Mouse (Mus musculus): ENCODE data around the gene Arhgef2. TPM values are rescaled to one million over a fixed set of nuclear protein-coding genes. Genes with fewer than 3 reads are reported as not detected.

The Arhgef2 gene
- 137 TPM for total RNA-seq (2023)

DNA sequence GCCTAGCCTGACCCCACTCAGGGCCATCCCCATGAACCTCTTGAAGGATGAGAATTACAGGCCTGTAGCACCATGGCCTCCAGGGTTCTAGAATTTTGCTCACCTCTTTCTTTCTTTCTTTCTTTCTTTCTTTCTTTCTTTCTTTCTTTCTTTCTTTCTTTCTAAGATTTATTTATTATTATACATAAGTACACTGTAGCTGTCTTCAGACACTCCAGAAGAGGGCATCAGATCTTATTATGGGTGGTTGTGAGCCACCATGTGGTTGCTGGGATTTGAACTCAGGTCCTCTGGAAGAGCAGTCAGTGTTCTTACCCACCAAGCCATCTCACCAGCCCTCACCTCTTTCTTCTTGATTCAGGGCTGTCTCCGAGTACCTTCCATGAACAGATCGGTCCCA is at the start of gene Arhgef2:
Gene Arhgef2 (plus strand): TSS at position 301 of the 400 bp plus-strand sequence.

GRCm38 (mm10) chr3:88575540-88575939 is 30.2 kb upstream of the Arhgef2 start, which contains the start of gene Ssr2:
Ssr2 (plus strand) TSS chr3:88575876.

GRCm38 (mm10) chr3:88652846-88653515 is 47.2 kb downstream of the Arhgef2 start, which contains the start of gene Rxfp4:
Rxfp4 (minus strand) TSS chr3:88653142.

DNA sequence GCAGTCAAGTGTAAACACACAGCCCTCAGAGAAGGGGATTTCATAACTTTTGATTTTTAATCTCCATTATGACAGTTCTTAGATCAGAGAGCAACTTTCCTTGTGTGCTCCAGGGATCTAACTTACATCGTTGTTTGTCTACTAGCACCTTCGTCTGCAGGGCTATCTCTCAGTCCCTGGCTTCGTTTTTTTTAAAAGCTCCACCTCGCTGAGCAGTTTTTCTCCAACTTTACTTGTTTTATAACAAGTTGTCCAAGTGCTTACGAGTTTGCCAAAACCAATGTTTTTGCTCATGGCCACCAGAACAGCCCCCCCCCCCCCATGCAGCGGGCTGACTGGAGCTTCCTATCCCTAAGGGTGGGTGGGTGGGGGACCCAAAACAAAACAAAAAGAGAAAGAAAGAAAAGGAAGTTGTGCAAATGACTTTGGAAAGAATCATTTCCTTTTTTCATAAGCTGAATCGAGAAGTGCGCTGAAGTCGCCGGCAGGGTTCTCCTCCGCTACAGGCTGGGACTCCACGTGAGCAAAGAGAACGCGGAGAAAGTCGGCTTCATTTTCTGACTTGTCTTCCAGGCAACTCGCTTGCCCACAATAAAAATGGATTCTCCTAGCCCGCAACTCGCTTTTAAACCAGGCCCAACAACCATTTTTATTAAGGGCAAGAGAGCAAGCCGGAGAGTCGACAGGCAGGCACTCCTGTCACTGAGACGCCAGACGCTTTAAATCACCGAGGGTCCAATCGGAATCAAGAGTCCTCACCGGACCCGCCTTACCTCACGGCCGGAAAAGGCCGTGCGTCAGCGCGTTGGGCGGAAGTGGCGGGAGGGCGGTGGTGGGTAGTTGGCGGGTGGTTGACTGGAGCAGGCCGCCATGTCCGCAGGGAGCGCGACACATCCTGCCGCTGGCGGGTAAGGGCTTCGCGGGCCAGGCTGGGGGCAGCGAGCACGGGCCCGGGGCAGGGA is 79.5 kb downstream of the Arhgef2 start, which contains the start of gene Khdc4:
Gene Khdc4 (plus strand): TSS at position 824 of the 962 bp plus-strand sequence.

Other genes starting within 250 kb of the Arhgef2 start
- gene Paqr6, start 241.4 kb upstream of the Arhgef2 start, total RNA-seq (2023) = not detected
- not detected for gene Bglap3, start 233.2 kb upstream of the Arhgef2 start, total RNA-seq (2023)
- not detected for gene Bglap2, start 227.3 kb upstream of the Arhgef2 start, total RNA-seq (2023)
- gene Bglap, start 221.5 kb upstream of the Arhgef2 start, total RNA-seq (2023) = not detected
- gene Pmf1, start 195.6 kb upstream of the Arhgef2 start, total RNA-seq (2023) = 49.6 TPM
- 17.2 TPM for gene Slc25a44, start 180.8 kb upstream of the Arhgef2 start, total RNA-seq (2023)
- 87.3 TPM for gene Sema4a, start 144.8 kb upstream of the Arhgef2 start, total RNA-seq (2023)
- gene Lmna, start 96.0 kb upstream of the Arhgef2 start, total RNA-seq (2023) = 33.3 TPM
- gene Mex3a, start 73.6 kb upstream of the Arhgef2 start, total RNA-seq (2023) = 2.3 TPM
- not detected for gene Rab25, start 57.7 kb upstream of the Arhgef2 start, total RNA-seq (2023)
- 60.5 TPM for gene Lamtor2, start 52.9 kb upstream of the Arhgef2 start, total RNA-seq (2023)
- gene Ubqln4, start 52.2 kb upstream of the Arhgef2 start, total RNA-seq (2023) = 48.9 TPM
- 61.2 TPM for gene Ssr2, start 30.1 kb upstream of the Arhgef2 start, total RNA-seq (2023)
- not detected for gene Rxfp4, start 47.2 kb downstream of the Arhgef2 start, total RNA-seq (2023)
- 112 TPM for gene Khdc4, start 79.8 kb downstream of the Arhgef2 start, total RNA-seq (2023)
- 30.9 TPM for gene Rit1, start 110.9 kb downstream of the Arhgef2 start, total RNA-seq (2023)
- 6.2 TPM for gene Syt11, start 169.2 kb downstream of the Arhgef2 start, total RNA-seq (2023)
- 79.3 TPM for gene Gon4l, start 229.3 kb downstream of the Arhgef2 start, total RNA-seq (2023)

All from CD4-positive naive resting alpha-beta T cell, adult 76 days (primary cell).